Mouse (Mus musculus) spleen, adult 2 months (tissue): ENCODE data around the gene Gjd2. TPM values are rescaled to one million over a fixed set of nuclear protein-coding genes. Genes with fewer than 3 reads are reported as not detected.

Experiments used
- DNase-seq, 2 experiments: peaks; one replicate each; pipeline versions ENCODE4 v3.0.0 to v3.0.0-alpha.2; 2012 to 2021; ENCODE audit warnings: low spot score in 2 of 2, low read depth in 1 of 2
- H3K27ac ChIP-seq: fragments of 200-500 bp; 2 replicates; pipeline ENCODE4 v1.5.1; 2012; ENCODE audit warnings: low read length, inconsistent platforms; ENCODE audit not compliant: insufficient read depth
- H3K27me3 ChIP-seq: fragments of 200-500 bp; 2 replicates; pipeline ENCODE4 v1.6.1; 2012; ENCODE audit warnings: mild to moderate bottlenecking, moderate library complexity, low read length, inconsistent platforms; ENCODE audit not compliant: control insufficient read depth, insufficient read depth
- H3K36me3 ChIP-seq: fragments of 200-500 bp; 2 replicates; pipeline ENCODE4 v1.6.1; 2012; ENCODE audit warnings: mild to moderate bottlenecking, low read length, inconsistent platforms; ENCODE audit not compliant: control insufficient read depth, insufficient read depth
- H3K4me1 ChIP-seq: fragments of 200-500 bp; 2 replicates; pipeline ENCODE4 v1.6.1; 2011; ENCODE audit warnings: inconsistent platforms; ENCODE audit not compliant: control insufficient read depth, insufficient read depth, insufficient read length
- H3K4me3 ChIP-seq: fragments of 200-500 bp; 2 replicates; pipeline ENCODE4 v1.5.1; 2011; ENCODE audit warnings: mild to moderate bottlenecking, inconsistent platforms; ENCODE audit not compliant: insufficient read depth, insufficient read length; ENCODE audit errors: extremely low read depth
- CTCF ChIP-seq: fragments of 200-500 bp; IDR thresholded peaks from 2 replicates; pipeline ENCODE4 v1.5.1; 2011; ENCODE audit warnings: mild to moderate bottlenecking, inconsistent platforms; ENCODE audit not compliant: insufficient read depth, insufficient read length, insufficient replicate concordance; ENCODE audit errors: extremely low read depth
- POLR2A ChIP-seq: fragments of 200-500 bp; IDR thresholded peaks from 2 replicates; pipeline ENCODE4 v1.6.1; 2011; ENCODE audit warnings: low read depth, low read length, inconsistent platforms
- WGBS: fragments of 180-500 bp; shearing (Covaris S2); methylation state at CpG from one replicate; pipeline ENCODE4 v1.1.7; 2018; 5-methylcytosine and 5-hydroxymethylcytosine counted together
- polyA plus RNA-seq: library from polyadenylated mRNA; depleted of rRNA; stranded (reverse); fragments of >200 nt; gene quantifications from 2 replicates; pipeline ENCODE4 v1.2.3, GENCODE M21; 2012

Gjd2 gene
- polyA plus RNA-seq, 1 experiment, result not detected

DNA sequence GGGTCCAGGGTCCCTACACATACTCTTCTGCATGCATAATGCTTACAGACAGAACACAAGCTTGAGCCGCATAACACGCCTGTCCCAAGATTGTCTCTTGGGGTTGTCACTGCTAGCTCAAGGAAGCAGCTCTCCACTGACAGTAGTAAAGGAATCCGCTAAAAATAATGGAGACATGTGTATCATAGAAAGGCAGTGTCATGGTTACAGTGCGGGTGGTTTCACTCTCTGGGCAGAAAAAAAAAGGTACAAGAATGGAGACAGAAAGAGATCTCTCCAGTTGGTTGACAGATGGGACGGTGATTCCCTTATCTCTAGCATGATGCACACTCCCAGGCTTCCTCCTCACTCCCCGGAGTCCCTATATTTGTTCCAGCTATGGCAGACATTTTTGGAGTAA lies 1.4 kb upstream of the Gjd2 start:
- DNase-seq, result no peak
- 73% methylated on average over 6 of the region's 6 CpGs for WGBS
- TF ChIP-seq POLR2A (no peak), CTCF (no peak)
- H3K36me3 ChIP-seq, result no peaks in the 10 kb centered on the region
- no peak overlapping the region for H3K27ac ChIP-seq
- H3K4me1 ChIP-seq, result no peaks in the 10 kb centered on the region
- H3K27me3 ChIP-seq, result peaks cover 9% of the 10 kb centered on the region
- no peak overlapping the region for H3K4me3 ChIP-seq

- TF ChIP-seq CTCF (no peak), POLR2A (no peak)
- WGBS, result 8% methylated on average over 13 of the region's 13 CpGs
- Histone ChIP-seq H3K27me3 (peaks cover 9% of the 10 kb centered on the region), H3K4me1 (no peaks in the 10 kb centered on the region), H3K4me3 (no peak overlapping the region), H3K36me3 (no peaks in the 10 kb centered on the region), H3K27ac (no peak overlapping the region)
- DNase-seq, result no peak
Measured at GRCm38 (mm10) chr2:114013846-114014245, 427 bp upstream of the Gjd2 start.

- H3K4me1 ChIP-seq, result no peaks in the 10 kb centered on the region
- no peak overlapping the region for H3K4me3 ChIP-seq
- 13% methylated on average over 19 of the region's 19 CpGs for WGBS
- no peak for TF ChIP-seq CTCF
- no peak for TF ChIP-seq POLR2A
- DNase-seq, result no peak
- H3K27me3 ChIP-seq, result peaks cover 9% of the 10 kb centered on the region
- H3K27ac ChIP-seq, result no peak overlapping the region
- H3K36me3 ChIP-seq, result no peaks in the 10 kb centered on the region
Measured at GRCm38 (mm10) chr2:114012749-114013211, 639 bp downstream of the Gjd2 start.

- H3K36me3 ChIP-seq, result no peaks in the 10 kb centered on the region
- no peak overlapping the region for H3K27ac ChIP-seq
- no peaks in the 10 kb centered on the region for H3K4me1 ChIP-seq
- H3K4me3 ChIP-seq, result no peak overlapping the region
- 42% methylated on average over 4 of the region's 4 CpGs for WGBS
- no peak for TF ChIP-seq POLR2A
- no peak for TF ChIP-seq CTCF
- no peak for DNase-seq
- peaks cover 9% of the 10 kb centered on the region for H3K27me3 ChIP-seq
Measured at GRCm38 (mm10) chr2:114011838-114012237, 1.6 kb downstream of the Gjd2 start.

DNA sequence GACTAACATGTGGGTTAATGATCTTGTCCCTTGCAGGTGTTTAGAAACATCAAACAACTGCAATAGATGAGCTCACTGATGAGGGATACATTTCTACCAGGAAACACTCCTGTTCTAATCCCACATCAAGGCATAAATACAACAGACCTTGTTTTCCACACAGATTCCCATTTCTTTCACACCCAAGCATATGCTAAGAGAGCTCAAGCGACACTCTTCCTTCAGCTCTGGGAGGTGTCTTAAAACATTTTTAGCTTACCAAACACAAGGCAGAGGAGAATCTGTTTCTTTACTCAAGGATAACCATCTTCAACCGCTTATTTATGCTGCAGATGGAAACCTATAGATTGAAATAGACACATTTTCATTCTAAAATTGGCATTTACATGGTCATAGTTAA lies 5.1 kb downstream of the Gjd2 start:
- H3K27ac ChIP-seq, result no peak overlapping the region
- H3K27me3 ChIP-seq, result peaks cover 4% of the 10 kb centered on the region
- WGBS, result 82% methylated on average over 2 of the region's 2 CpGs
- no peak overlapping the region for H3K4me3 ChIP-seq
- DNase-seq, result no peak
- H3K4me1 ChIP-seq, result no peaks in the 10 kb centered on the region
- TF ChIP-seq CTCF (no peak), POLR2A (no peak)
- H3K36me3 ChIP-seq, result no peaks in the 10 kb centered on the region

DNA sequence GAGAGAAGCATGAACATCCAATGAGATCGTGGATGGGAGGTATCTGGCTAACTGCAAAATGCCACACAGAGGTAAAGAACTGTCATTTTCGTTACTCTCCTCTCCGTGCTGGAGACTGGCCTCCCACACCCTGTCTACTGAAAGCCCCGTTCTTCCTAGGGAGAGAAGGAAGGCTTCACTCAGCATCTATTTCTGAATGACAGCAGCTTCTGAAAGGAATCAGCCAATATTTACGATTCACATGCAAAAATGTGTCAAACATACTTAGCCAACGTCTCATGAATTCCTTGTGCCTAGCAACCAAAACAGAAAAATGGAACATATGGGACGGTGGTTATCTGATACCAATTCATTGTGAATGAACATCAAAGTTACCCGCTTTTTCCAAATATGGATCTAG lies 15.9 kb downstream of the Gjd2 start:
- WGBS, result 79% methylated on average over 8 of the region's 8 CpGs
- no peak overlapping the region for H3K27ac ChIP-seq
- H3K4me3 ChIP-seq, result no peak overlapping the region
- no peaks in the 10 kb centered on the region for H3K4me1 ChIP-seq
- DNase-seq, result no peak
- no peak for TF ChIP-seq CTCF
- TF ChIP-seq POLR2A, result no peak
- no peaks in the 10 kb centered on the region for H3K27me3 ChIP-seq
- H3K36me3 ChIP-seq, result no peaks in the 10 kb centered on the region

- Histone ChIP-seq H3K36me3 (no peaks in the 10 kb centered on the region), H3K27ac (no peak overlapping the region), H3K4me1 (no peaks in the 10 kb centered on the region), H3K4me3 (no peak overlapping the region), H3K27me3 (no peaks in the 10 kb centered on the region)
- no peak for TF ChIP-seq CTCF
- TF ChIP-seq POLR2A, result no peak
- no peak for DNase-seq
Measured at GRCm38 (mm10) chr2:113996930-113997329, 16.5 kb downstream of the Gjd2 start.
